Mouse (Mus musculus): ENCODE measurements around the gene 6430548M08Rik.

The 6430548M08Rik gene

DNA sequence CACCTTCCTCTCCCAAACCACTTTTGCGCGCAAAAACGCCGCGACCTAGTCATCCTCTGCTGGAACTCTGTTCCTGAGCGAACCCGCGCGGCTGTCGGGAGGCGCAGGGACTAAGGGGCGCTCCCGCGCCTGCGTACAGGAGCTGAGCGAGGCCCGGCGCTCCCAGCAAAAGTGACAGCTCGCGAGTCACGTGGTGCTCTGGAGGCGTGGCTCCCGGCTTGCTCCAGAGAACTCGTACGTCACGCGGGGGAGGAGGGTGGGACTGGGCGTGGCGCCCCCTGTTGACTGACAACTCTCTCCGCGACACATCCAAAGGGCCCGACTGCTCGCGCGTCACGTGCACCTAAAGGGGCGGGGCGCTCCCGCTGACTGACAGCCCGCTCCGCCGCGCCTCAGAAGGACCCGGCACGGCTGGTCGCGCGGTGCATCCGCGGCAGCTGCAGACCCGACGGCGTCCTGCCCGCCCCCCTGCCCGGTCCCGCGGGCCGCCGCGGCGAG, at the start of gene 6430548M08Rik:
Gene 6430548M08Rik, plus strand, starts transcription at position 395 of the 498 bp plus-strand sequence.
- in situ Hi-C loops (cut with MboI, MseI) = loop anchor here (10.0 kb wide), 2 partner anchors 559 to 1471 kb away; partner anchors contain the start of gene Mbtps1

DNA sequence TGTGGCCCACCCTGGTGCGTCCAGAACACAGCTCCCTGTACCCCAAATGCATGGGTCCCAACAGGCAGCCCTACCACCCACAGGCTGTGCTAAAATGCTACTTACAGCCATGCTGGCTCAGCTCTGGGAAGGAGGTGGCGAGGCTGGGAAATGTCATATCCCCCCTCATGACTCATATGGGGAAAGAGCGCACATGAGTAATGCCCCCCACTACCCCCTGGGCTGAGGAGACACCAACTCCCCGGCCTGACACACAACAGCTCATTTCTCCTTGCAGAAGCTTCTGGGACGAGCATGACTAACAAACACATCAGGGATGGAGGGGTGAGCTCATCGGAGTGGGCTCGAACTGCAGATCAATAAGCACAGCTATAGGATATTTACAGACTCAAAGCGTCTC, 48.3 kb upstream of the 6430548M08Rik start:
- in situ Hi-C loops (cut with MboI, MseI) = no loop called here

DNA sequence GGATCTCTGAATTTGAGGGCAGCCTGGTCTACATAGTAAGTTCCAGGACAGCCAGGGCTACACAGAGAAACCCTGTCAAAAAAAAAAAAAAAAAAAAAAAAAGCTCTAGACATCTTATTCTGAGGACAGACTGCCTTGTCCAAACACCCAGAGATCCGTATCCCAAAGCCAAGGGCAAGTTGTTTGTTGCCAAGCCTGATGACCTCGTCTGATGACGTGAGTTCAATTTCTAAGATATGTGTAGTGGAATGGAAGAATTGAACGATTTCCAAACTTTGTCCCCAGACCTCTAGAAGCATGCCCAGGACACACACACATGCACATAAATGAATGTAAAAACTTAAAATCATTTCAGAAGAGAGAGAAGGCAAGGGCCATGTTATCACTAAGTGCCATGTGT, 47.7 kb upstream of the 6430548M08Rik start:
- in situ Hi-C loops (cut with MboI, MseI) = no loop called here

DNA sequence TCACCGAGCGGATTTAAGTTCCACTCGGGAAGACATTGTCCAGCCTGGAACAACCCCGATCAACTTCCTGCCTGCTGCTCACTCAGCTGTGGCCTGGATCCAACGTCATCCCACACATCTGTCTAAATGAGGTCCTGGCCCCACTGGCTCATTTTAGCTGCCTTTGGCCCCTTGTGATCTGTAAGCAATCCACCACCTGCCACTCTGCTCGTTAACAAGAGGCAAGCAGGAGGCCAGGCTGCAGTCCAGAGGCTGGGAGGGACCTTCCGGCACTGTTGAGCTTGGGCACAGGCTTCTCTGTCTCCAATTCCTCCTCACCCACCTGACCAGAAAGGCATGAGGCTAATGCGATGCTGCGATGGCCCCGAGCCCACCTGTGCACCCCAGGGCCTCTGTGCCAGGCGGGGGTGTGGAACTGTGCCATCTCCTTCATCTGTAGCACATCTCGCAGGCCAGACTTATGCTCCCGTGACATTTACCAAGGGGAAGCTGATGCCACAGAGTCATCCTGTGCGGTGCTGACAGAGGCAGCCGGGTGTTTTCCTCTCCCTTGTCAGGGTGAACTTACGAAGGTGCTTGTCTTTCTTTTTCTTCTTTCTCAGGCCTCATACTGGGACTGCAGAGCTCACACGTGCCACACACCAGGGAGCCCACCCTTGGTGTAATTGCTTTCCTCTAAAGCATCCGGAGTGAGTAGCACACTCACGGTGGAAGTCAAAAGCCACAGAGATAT, 45.9 kb upstream of the 6430548M08Rik start:
- in situ Hi-C loops (cut with MboI, MseI) = no loop called here

DNA sequence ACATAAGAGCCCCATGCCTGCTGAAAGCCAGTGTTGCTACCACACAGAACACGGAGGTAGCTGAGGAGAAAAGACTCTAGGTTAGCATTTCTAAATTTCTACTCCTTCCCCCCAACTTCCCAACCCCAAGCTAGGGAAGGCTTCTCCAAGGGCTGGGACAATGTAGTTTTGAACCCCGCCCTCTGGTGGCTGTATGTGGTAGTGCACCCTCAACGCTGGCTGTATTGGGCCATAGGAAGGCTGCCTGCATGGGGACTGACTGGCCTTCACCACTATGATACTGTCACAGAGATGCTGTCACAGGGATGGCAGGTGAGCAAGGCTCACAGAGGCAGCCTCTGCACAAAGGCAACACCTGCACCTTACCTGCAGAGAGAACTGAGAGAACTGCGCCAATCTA, 42.3 kb upstream of the 6430548M08Rik start:
- in situ Hi-C loops (cut with MboI, MseI) = loop anchor here (5.0 kb wide), 1 partner anchor 124 kb away; no protein-coding TSS in a partner anchor

DNA sequence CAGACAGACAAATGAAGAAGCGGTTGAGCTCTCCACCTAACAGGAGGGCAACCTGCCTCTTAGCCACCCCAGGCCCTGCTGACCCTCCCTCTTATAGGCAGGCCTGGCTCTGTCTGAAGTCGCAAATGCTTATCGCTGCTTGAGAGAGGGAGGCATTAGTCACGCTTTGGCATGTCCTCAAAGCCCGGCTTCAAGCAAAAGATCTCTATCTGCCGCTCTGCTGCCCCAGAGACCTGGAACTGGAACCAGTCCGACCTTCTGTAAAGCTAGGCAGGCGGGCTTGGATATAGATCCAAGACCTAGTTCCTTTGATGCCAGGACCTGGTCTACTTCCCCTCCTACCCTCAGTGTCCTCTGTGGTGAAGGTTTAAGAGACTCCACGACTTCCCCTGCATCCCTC, 41.7 kb upstream of the 6430548M08Rik start:
- in situ Hi-C loops (cut with MboI, MseI) = loop anchor here (5.0 kb wide), 1 partner anchor 125 kb away; no protein-coding TSS in a partner anchor

DNA sequence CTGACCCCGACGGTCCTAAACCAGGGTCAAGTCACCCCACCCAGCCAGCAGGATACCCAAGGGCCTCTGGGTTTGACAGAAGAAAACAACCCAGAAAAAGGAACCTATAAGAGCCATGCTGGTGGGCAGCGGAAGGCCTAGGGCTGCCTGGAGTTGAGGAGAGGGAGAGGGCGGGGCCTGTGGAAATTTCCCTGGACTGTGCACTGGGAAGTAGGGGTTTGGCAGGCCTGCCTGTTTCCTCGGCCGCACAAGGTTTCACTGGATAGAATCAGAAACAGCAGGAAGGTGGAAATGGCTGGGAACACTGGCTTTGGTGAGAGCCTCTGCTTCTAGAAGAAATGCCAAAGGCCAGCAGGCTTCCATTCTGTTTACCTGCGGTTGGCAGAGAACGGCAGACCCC, 41.1 kb upstream of the 6430548M08Rik start:
- in situ Hi-C loops (cut with MboI, MseI) = loop anchor here (5.0 kb wide), 1 partner anchor 126 kb away; no protein-coding TSS in a partner anchor

DNA sequence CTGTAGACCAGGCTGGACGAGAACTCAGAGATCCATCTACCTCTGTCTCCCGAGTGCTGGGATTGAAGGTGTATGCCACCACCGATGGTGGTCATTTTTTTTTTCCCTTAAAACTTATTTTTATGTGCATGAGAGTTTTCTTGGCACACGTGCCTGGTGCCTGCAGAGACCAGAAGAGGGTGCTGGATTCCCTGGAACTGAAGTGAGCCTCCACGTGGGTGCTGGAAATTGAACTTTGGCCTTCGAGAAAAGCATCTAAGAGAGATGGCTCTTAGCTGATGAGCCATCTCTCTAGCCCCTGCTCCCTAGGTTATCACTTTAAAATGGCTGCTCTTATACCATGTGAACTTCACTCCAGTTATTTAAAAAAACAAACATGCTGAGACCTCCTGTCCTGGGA, 39.4 kb upstream of the 6430548M08Rik start:
- in situ Hi-C loops (cut with MboI, MseI) = loop anchor here (5.0 kb wide), 1 partner anchor 127 kb away; no protein-coding TSS in a partner anchor

DNA sequence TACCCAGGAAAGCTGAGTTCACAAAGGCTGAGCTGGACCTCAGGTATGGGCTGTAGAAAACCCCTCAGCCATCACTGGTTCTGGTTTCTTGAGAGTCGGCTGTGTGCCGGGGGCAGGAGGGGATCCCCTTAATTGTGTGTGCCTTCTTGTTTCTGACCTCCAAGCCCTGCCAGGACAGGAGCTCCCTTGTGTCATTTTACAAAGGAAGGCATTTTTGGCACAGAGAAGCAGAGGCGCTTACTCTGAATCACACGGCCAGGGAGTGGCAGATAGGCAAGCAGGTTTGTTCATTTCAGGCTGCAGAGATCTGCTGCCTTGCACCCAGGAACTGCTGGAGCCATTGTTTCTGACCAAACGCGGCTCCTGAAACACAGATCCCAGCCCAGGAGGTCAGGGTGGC, 38.6 kb upstream of the 6430548M08Rik start:
- in situ Hi-C loops (cut with MboI, MseI) = loop anchor here (5.0 kb wide), 2 partner anchors 68 to 108 kb away; no protein-coding TSS in a partner anchor

DNA sequence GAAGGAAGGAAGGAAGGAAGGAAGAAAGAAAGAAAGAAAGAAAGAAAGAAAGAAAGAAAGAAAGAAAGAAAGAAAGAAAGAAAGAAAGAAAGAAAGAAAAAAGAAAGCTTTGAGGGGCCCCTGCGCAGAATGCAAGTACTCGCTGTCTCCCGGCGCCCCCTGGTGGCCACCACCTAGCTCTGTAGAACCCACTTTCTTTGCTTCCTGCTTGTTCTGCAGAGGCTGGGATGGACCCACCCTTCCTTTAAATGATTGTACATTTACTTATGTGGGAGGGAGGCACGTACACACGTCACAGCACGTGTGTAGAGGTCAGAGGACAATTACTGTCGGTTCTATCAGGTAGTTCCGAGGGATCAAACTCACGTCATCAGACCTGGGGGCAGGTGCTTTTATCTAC, 35.9 kb upstream of the 6430548M08Rik start:
- in situ Hi-C loops (cut with MboI, MseI) = loop anchor here (5.0 kb wide), 2 partner anchors 71 to 111 kb away; no protein-coding TSS in a partner anchor

DNA sequence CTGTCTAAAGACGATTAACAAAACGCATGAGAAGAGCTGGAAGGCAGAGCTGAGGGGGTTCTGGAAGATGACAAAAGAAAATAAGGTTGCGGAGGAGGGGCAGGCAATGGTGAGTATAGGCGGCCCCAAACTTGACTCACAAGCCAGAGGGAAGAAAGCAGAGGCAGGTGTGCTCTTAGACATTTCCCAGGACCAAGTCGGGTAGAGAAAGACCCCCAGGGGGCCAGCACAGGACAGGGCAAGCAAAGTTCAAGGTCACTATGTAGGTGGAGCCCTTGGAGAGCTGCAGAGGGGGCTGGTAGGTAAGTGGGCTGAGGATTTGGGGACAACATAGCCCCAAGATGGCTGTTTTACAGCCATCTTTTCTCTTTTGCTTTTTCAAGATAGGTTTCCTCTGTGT, 34.6 kb upstream of the 6430548M08Rik start:
- in situ Hi-C loops (cut with MboI, MseI) = loop anchor here (5.0 kb wide), 2 partner anchors 72 to 112 kb away; no protein-coding TSS in a partner anchor

DNA sequence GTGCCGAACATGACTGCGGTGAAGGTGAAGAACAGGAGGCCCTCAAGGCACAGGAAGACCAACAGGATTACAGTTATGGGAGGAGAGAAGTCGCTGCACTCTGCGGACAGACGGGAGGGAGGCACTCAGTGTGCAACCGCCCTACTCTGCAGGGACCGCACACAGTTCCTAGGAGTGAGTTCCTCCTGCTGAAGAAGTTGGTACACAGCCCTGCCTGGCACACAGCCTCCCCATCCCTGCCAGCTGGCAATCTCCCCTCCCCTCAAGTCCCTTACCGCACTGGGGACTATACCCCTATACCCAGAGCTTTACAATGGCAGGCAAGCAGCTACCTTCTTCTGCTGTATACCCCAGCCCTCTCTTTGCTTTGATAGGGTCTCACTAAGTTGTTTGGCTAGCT, 30.7 kb upstream of the 6430548M08Rik start:
- in situ Hi-C loops (cut with MboI, MseI) = no loop called here

DNA sequence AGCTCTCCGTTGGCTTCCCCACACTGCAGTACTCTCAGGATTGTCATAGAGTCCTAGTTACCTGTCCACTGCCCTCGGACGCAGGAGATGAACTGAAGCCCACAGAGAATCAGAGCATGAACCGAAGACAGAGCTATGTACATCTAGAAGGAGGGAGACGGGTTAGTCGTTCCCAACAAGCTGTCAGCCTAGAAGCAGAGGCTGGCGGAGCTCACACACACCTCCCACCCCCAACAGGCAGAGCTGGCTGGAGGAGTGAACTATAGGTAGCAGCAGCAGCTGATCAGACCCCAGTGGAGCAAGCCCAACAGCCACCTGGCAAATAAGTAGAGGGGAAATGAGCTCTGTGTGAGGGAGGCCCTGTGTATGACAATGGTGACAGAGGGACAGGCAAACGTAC, 29.2 kb upstream of the 6430548M08Rik start:
- in situ Hi-C loops (cut with MboI, MseI) = no loop called here

DNA sequence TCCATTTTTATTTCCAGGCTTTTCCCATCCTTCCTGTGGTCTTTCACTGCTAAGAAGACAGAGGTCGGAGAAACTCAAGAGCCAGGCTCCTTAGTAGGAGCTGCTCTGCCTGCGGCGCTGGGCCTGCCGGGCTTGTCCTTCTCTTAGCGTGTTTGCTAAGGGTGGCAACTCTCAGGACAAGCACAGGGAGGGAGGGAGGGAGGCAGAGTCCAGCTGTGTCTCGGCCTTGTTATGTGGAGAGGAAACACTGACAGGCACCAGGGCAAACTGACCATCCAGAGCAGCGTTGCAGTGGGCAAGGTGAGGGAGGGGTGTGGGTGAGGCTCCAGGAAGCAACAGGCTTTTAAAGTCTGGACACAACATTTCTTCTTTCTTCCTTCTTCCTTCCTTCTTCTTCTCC, 24.4 kb upstream of the 6430548M08Rik start:
- in situ Hi-C loops (cut with MboI, MseI) = no loop called here

DNA sequence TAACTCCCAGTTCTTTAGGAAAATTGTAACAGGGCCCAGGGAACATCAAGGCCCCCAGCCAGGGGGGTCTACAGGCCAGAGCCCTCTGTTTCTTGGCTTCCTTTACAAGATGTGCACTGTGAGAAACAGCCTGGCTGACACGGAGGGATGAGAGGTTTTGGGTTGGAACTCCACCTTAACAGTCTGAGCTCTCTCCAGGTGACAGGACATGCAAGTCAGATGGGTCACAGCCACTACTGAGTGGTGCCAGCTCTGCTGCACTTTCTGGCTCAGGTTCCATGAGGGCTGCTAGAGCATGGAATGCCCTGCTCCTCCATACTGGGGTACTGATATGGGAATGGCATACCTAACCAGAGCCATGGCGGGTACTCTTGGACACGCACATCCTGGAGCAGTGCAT, 22.9 kb upstream of the 6430548M08Rik start:
- in situ Hi-C loops (cut with MboI, MseI) = no loop called here

DNA sequence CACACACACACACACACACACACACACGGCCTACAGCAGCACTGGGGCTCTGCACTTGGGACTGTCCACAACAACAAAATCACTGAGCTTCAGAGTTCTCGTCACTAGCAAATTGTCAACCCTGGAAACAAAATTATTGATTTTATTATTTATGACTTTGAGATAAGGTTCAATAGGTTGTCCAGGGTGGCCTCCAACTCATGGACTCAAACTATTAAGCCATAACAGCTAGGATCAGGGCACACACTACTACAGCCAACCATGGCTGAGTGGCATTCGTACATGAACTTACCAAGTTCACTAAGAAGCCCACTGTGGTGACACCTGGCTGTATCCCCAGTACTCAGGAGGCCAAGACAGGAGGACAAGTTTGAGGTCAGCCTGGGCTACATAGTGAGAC, 20.8 kb upstream of the 6430548M08Rik start:
- in situ Hi-C loops (cut with MboI, MseI) = no loop called here

DNA sequence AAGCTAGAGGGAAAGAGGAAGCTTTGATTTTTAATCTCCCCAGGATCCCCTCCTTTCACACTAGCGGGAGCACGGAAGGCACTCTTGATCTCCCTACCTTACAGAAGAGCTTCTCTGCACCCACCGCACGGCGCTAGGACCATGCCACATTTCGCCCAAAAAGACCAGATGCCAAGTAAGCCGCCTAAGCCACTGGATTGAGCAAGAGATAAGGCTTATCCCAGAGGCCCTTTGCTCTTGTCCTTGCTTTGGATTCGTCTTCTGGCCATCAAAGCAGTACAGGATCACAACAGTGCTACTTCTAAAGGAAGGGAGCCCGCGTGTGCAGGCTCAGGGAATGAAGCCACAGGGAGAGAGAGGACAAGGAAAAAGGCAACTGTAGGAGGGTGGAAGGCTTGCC, 19.2 kb upstream of the 6430548M08Rik start:
- in situ Hi-C loops (cut with MboI, MseI) = no loop called here

DNA sequence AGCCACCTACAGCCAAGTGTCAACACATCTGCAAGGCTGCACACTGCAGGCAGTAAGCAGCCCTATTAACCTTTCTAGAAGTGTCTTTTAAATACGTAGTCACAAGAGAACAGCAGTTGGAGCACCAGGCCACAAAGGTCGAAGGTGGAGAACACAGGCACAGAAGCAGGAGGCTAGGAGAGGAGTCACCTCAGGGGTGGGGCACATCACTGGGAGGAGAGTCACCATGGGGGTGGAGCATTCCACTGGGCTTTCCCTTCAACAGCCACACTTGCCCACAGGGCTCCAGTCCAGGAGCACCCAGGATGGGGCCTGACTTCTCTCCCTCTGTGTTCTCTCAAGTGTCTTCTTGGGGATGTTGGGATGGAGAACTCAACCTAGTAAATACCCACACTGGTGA, 17.5 kb upstream of the 6430548M08Rik start:
- in situ Hi-C loops (cut with MboI, MseI) = no loop called here

DNA sequence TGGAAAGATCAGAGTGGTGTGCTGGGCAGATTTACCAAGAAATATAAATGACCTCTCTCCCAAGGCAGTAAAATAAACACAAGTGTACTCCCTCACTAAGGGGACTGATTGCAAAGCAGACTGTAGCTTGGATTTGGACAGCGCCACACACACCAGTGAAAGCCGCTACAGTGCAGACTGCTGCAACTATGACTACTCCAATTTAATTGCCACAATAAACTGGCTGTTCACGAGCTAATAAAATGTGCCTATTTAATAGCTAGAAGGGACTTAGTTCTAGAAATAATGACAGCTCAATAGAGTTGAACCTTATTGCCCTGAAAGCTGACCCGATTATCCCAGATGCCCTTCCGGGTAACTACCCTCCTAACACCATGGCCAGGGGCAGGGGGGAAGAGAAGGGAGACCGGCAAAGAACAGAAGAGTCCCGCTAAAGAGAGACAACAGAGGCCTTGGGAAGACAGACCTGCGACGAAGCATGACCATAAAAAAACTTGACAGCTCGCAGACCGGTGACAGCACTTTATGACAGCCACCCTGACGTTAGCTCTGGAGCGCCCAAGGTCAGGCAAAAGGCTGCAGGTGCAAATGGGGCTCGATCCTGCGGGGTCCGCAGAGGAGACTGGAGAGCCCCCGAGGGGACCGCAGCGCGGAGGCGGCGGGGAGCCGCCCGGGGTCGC, 13.4 kb upstream of the 6430548M08Rik start:
- in situ Hi-C loops (cut with MboI, MseI) = no loop called here

DNA sequence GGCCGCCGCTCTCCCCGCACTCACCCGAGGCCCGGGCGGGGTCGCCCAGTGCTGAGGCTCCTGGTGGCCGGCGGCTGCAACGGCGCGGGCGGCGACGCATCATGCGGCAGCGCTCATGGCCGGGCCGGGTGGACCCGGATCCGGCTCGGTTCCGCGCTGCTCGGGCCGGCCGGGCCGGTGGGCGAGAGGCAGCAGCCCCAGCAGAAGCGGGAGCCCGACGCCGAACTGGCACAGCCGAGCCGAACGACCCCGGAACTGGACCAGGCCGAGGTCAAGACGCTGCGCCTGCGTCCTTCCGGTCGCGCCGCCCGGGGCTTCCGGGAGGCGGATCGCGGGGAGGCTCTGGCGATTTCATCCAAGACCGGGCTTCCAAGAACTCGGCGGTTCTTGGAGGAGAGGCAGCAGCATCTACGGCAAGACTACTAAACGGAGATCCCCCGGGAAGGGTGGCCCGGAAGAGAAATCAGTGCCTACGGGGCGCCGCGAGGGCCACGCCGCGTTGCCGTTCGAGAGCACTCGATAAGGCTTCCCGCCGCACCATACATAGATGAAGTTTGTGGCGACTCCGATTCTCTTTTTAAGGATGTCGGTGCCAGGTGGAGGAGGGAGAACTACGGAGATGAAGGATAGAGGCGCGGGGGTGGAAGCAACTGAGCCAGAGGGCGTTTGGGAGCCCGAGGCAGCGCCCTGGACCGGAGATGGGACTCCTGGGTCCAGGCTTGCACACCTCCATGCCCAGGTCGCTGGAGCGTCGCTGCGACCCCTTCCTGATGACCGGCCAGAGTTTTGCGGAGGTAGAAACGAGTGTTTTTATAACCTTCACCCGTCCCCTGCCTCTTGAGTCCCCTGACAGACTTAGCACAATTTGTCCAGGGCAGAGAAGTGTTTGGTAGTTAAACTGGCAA, 12.6 kb upstream of the 6430548M08Rik start, which contains the start of gene Zdhhc7:
Gene Zdhhc7, minus strand, starts transcription at position 415 of the 905 bp plus-strand sequence.
- in situ Hi-C loops (cut with MboI, MseI) = no loop called here

DNA sequence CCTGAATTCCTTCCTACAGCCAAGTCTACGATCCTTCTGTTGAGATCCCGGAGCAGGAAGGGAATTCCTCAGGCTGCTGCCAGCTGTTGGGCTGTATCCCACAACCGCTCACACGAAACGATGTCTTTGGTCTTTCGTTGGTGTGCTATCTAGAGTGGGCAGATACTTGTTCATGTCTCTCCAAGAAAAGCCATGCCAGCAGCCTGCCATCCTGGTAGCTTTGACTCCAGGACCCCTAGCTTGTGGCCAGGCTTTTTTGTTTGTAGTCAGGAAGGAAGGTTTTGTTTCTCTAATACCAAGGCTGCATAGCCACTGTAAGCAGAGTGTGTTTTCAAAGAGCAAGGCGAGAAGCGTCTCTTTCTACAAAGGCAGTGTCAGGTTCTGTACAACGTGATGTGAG, 10.0 kb upstream of the 6430548M08Rik start:
- in situ Hi-C loops (cut with MboI, MseI) = no loop called here
